Mouse (Mus musculus): ENCODE measurements around the gene Miox. TPM values are rescaled to one million over a fixed set of nuclear protein-coding genes. Genes with fewer than 3 reads are reported as not detected.

Gene Miox
- not detected in 2 replicates for polyA plus RNA-seq (2016; fragmentation: Nextera tagmentation; extraction: Ambion mirVana)

GRCm38 (mm10) chr15:89334271-89334670, at the start of gene Miox:
Gene Miox (plus strand): TSS chr15:89334398.
- DNase-seq (ENCODE audit: low spot score): no peak
- H3K27me3 ChIP-seq (ENCODE audit: insufficient read depth, poor library complexity, severe bottlenecking): no peaks in the 10 kb centered on the region
- 82% methylated on average over 7 of the region's 7 CpGs for WGBS
- H3K9me3 ChIP-seq: no peaks in the 10 kb centered on the region
- no peak within 1 kb of the TSS for H3K27ac ChIP-seq
- H3K36me3 ChIP-seq: no peaks in the 10 kb centered on the region
- no peaks in the 10 kb centered on the region for H3K4me1 ChIP-seq
- H3K4me3 ChIP-seq: no peak within 1 kb of the TSS

- peaks cover 92% of the 10 kb centered on the region for H3K36me3 ChIP-seq
- no peaks in the 10 kb centered on the region for H3K9me3 ChIP-seq
- no peaks in the 10 kb centered on the region for H3K27me3 ChIP-seq (ENCODE audit: insufficient read depth, poor library complexity, severe bottlenecking)
- H3K4me3 ChIP-seq: no peak overlapping the region
- H3K4me1 ChIP-seq: peaks cover 9% of the 10 kb centered on the region; the same call in 1 of the 2 replicates
- no peak for DNase-seq (ENCODE audit: low spot score)
- no peak overlapping the region for H3K27ac ChIP-seq
Measured at GRCm38 (mm10) chr15:89285004-89285403, 49.2 kb upstream of the Miox start.

- Histone ChIP-seq H3K27ac (no peak overlapping the region), H3K9me3 (no peaks in the 10 kb centered on the region), H3K4me3 (no peak overlapping the region), H3K27me3 (ENCODE audit: insufficient read depth, poor library complexity, severe bottlenecking) (no peaks in the 10 kb centered on the region), H3K4me1 (peaks cover 9% of the 10 kb centered on the region; the same call in 1 of the 2 replicates), H3K36me3 (peaks cover 92% of the 10 kb centered on the region)
- WGBS: 90% methylated on average over 5 of the region's 5 CpGs
- DNase-seq (ENCODE audit: low spot score): no peak
Measured at GRCm38 (mm10) chr15:89285478-89285877, 48.7 kb upstream of the Miox start.

GRCm38 (mm10) chr15:89286114-89286513, 48.1 kb upstream of the Miox start:
- no peak for DNase-seq (ENCODE audit: low spot score)
- no peak overlapping the region for H3K4me3 ChIP-seq
- no peaks in the 10 kb centered on the region for H3K27me3 ChIP-seq (ENCODE audit: insufficient read depth, poor library complexity, severe bottlenecking)
- WGBS: 88% methylated on average over 7 of the region's 7 CpGs
- H3K4me1 ChIP-seq: peaks cover 9% of the 10 kb centered on the region; the same call in 1 of the 2 replicates
- H3K27ac ChIP-seq: no peak overlapping the region
- H3K36me3 ChIP-seq: peaks cover 91% of the 10 kb centered on the region
- no peaks in the 10 kb centered on the region for H3K9me3 ChIP-seq

GRCm38 (mm10) chr15:89286582-89286981, 47.6 kb upstream of the Miox start:
- Histone ChIP-seq H3K4me1 (peaks cover 9% of the 10 kb centered on the region; the same call in 1 of the 2 replicates), H3K27me3 (ENCODE audit: insufficient read depth, poor library complexity, severe bottlenecking) (no peaks in the 10 kb centered on the region), H3K9me3 (no peaks in the 10 kb centered on the region), H3K36me3 (peaks cover 91% of the 10 kb centered on the region), H3K27ac (no peak overlapping the region), H3K4me3 (no peak overlapping the region)
- no peak for DNase-seq (ENCODE audit: low spot score)
- WGBS: 93% methylated on average over 5 of the region's 5 CpGs

- 90% methylated on average over 23 of the region's 23 CpGs for WGBS
- peaks cover 8% of the 10 kb centered on the region; the same call in 1 of the 2 replicates for H3K4me1 ChIP-seq
- H3K27ac ChIP-seq: no peak overlapping the region
- peaks cover 92% of the 10 kb centered on the region for H3K36me3 ChIP-seq
- H3K27me3 ChIP-seq (ENCODE audit: insufficient read depth, poor library complexity, severe bottlenecking): no peaks in the 10 kb centered on the region
- H3K9me3 ChIP-seq: no peaks in the 10 kb centered on the region
- no peak for DNase-seq (ENCODE audit: low spot score)
- no peak overlapping the region for H3K4me3 ChIP-seq
Measured at GRCm38 (mm10) chr15:89288227-89288767, 45.9 kb upstream of the Miox start.

- peaks cover 93% of the 10 kb centered on the region for H3K36me3 ChIP-seq
- DNase-seq (ENCODE audit: low spot score): no peak
- H3K27ac ChIP-seq: no peak overlapping the region
- no peaks in the 10 kb centered on the region for H3K9me3 ChIP-seq
- H3K27me3 ChIP-seq (ENCODE audit: insufficient read depth, poor library complexity, severe bottlenecking): no peaks in the 10 kb centered on the region
- H3K4me1 ChIP-seq: peaks cover 3% of the 10 kb centered on the region; the same call in 1 of the 2 replicates
- WGBS: 95% methylated on average over 11 of the region's 11 CpGs
- H3K4me3 ChIP-seq: no peak overlapping the region
Measured at GRCm38 (mm10) chr15:89289455-89289854, 44.7 kb upstream of the Miox start.

- Histone ChIP-seq H3K36me3 (peaks cover 97% of the 10 kb centered on the region), H3K4me1 (peaks cover 3% of the 10 kb centered on the region; the same call in 1 of the 2 replicates), H3K9me3 (no peaks in the 10 kb centered on the region), H3K4me3 (no peak overlapping the region), H3K27ac (no peak overlapping the region), H3K27me3 (ENCODE audit: insufficient read depth, poor library complexity, severe bottlenecking) (no peaks in the 10 kb centered on the region)
- no peak for DNase-seq (ENCODE audit: low spot score)
- WGBS: 85% methylated on average over 3 of the region's 3 CpGs
Measured at GRCm38 (mm10) chr15:89291521-89291920, 42.7 kb upstream of the Miox start.

GRCm38 (mm10) chr15:89292795-89293194, 41.4 kb upstream of the Miox start:
- DNase-seq (ENCODE audit: low spot score): no peak
- H3K4me3 ChIP-seq: no peak overlapping the region
- no peak overlapping the region for H3K27ac ChIP-seq
- peaks cover 99% of the 10 kb centered on the region for H3K36me3 ChIP-seq
- no peaks in the 10 kb centered on the region for H3K9me3 ChIP-seq
- 70% methylated on average over 2 of the region's 2 CpGs for WGBS
- H3K4me1 ChIP-seq: peaks cover 3% of the 10 kb centered on the region; the same call in 1 of the 2 replicates
- H3K27me3 ChIP-seq (ENCODE audit: insufficient read depth, poor library complexity, severe bottlenecking): no peaks in the 10 kb centered on the region

GRCm38 (mm10) chr15:89293778-89294177, 40.4 kb upstream of the Miox start:
- Histone ChIP-seq H3K27me3 (ENCODE audit: insufficient read depth, poor library complexity, severe bottlenecking) (no peaks in the 10 kb centered on the region), H3K9me3 (no peaks in the 10 kb centered on the region), H3K36me3 (peaks cover 96% of the 10 kb centered on the region), H3K27ac (no peak overlapping the region), H3K4me1 (no peaks in the 10 kb centered on the region), H3K4me3 (no peak overlapping the region)
- no peak for DNase-seq (ENCODE audit: low spot score)
- WGBS: 94% methylated on average over 10 of the region's 10 CpGs

- Histone ChIP-seq H3K27ac (no peak overlapping the region), H3K4me1 (no peaks in the 10 kb centered on the region), H3K4me3 (no peak overlapping the region), H3K36me3 (peaks cover 95% of the 10 kb centered on the region), H3K9me3 (no peaks in the 10 kb centered on the region), H3K27me3 (ENCODE audit: insufficient read depth, poor library complexity, severe bottlenecking) (no peaks in the 10 kb centered on the region)
- no peak for DNase-seq (ENCODE audit: low spot score)
- WGBS: 90% methylated on average over 8 of the region's 8 CpGs
Measured at GRCm38 (mm10) chr15:89295580-89296165, 38.5 kb upstream of the Miox start.

- WGBS: 81% methylated on average over 1 of the region's 1 CpGs
- H3K4me1 ChIP-seq: no peaks in the 10 kb centered on the region
- no peak overlapping the region for H3K4me3 ChIP-seq
- no peak overlapping the region for H3K27ac ChIP-seq
- DNase-seq (ENCODE audit: low spot score): no peak
- H3K9me3 ChIP-seq: no peaks in the 10 kb centered on the region
- H3K36me3 ChIP-seq: peaks cover 95% of the 10 kb centered on the region
- no peaks in the 10 kb centered on the region for H3K27me3 ChIP-seq (ENCODE audit: insufficient read depth, poor library complexity, severe bottlenecking)
Measured at GRCm38 (mm10) chr15:89296465-89296864, 37.7 kb upstream of the Miox start.

GRCm38 (mm10) chr15:89297695-89298094, 36.5 kb upstream of the Miox start:
- DNase-seq (ENCODE audit: low spot score): no peak
- 92% methylated on average over 2 of the region's 2 CpGs for WGBS
- Histone ChIP-seq H3K4me3 (no peak overlapping the region), H3K9me3 (no peaks in the 10 kb centered on the region), H3K27me3 (ENCODE audit: insufficient read depth, poor library complexity, severe bottlenecking) (no peaks in the 10 kb centered on the region), H3K4me1 (no peaks in the 10 kb centered on the region), H3K27ac (no peak overlapping the region), H3K36me3 (peaks cover 95% of the 10 kb centered on the region)
